Mouse (Mus musculus) midbrain, postnatal 0 days (tissue): Measurements from ENCODE around the gene Avpr1b. TPM values are rescaled to one million over a fixed set of nuclear protein-coding genes. Genes with fewer than 3 reads are reported as not detected.

Experiments used
- ATAC-seq: fragments of 200-750 bp; cut with Nextera tagmentation; 2 replicates; pipeline ENCODE4 v1.8.0; 2017; ENCODE audit warnings: moderate number of reproducible peaks, mild to moderate bottlenecking, moderate TSS enrichment, moderate library complexity; ENCODE audit not compliant: low FRiP score
- DNase-seq: peaks from one replicate; pipeline ENCODE4 v3.0.0-alpha.2; 2015; ENCODE audit warnings: low spot score
- H3K27ac ChIP-seq: fragments of 300-500 bp; sonication (generic); 2 replicates; pipeline ENCODE4 v1.5.1; 2014; ENCODE audit warnings: low read depth, mild to moderate bottlenecking, low read length, mixed read lengths
- H3K27me3 ChIP-seq: fragments of 300-500 bp; sonication (generic); 2 replicates; pipeline ENCODE4 v1.6.1; 2014; ENCODE audit warnings: low read length, control low read depth, mixed read lengths; ENCODE audit not compliant: insufficient read depth
- H3K36me3 ChIP-seq: fragments of 300-500 bp; sonication (generic); 2 replicates; pipeline ENCODE4 v1.6.1; 2014; ENCODE audit warnings: low read length, control low read depth, mixed read lengths; ENCODE audit not compliant: insufficient read depth
- H3K4me1 ChIP-seq: fragments of 300-500 bp; sonication (generic); 2 replicates; pipeline ENCODE4 v1.6.1; 2014; ENCODE audit warnings: mild to moderate bottlenecking, control low read depth, antibody characterized with exemption, low read length, mixed read lengths; ENCODE audit not compliant: insufficient read depth
- H3K4me2 ChIP-seq: fragments of 300-500 bp; sonication (generic); 2 replicates; pipeline ENCODE4 v1.6.1; 2014; ENCODE audit warnings: low read depth, mild to moderate bottlenecking, low read length, mixed read lengths; ENCODE audit not compliant: poor library complexity, severe bottlenecking
- H3K4me3 ChIP-seq: fragments of 300-500 bp; sonication (generic); 2 replicates; pipeline ENCODE4 v1.5.1; 2014; ENCODE audit warnings: low read depth, mild to moderate bottlenecking, low read length, moderate library complexity
- H3K9ac ChIP-seq: fragments of 300-500 bp; sonication (generic); replicated peaks from 2 replicates; pipeline ENCODE4 v1.6.1; 2014; ENCODE audit warnings: mild to moderate bottlenecking, low read length, moderate library complexity, mixed read lengths; ENCODE audit not compliant: poor library complexity, severe bottlenecking
- H3K9me3 ChIP-seq: fragments of 300-500 bp; sonication (generic); 2 replicates; pipeline ENCODE4 v1.6.1; 2016; ENCODE audit warnings: low read length, control low read depth
- CTCF ChIP-seq: IDR thresholded peaks from 2 replicates; pipeline ENCODE4 v1.5.1; 2016; ENCODE audit warnings: antibody characterized with exemption, mild to moderate bottlenecking
- WGBS: fragments of 180-500 bp; shearing (Covaris S2); extraction: QIAGEN DNeasy Blood & Tissue Kit; methylation state at CpG from one replicate; pipeline ENCODE4 v1.1.7; 2014; 5-methylcytosine and 5-hydroxymethylcytosine counted together
- polyA plus RNA-seq: library from polyadenylated mRNA; unstranded; fragments of >200 nt; fragmentation: Nextera tagmentation; extraction: Ambion mirVana; gene quantifications from 2 replicates; pipeline ENCODE4 v1.2.1, GENCODE M21; 2015
- total RNA-seq: library from RNA; depleted of rRNA; stranded (reverse); fragments of >200 nt; gene quantifications from 2 replicates; pipeline ENCODE4 v1.2.3, GENCODE M21; 2014; rRNA removed

Avpr1b gene
- total and polyA plus RNA-seq, 2 experiments from 2014 or later: not detected

DNA sequence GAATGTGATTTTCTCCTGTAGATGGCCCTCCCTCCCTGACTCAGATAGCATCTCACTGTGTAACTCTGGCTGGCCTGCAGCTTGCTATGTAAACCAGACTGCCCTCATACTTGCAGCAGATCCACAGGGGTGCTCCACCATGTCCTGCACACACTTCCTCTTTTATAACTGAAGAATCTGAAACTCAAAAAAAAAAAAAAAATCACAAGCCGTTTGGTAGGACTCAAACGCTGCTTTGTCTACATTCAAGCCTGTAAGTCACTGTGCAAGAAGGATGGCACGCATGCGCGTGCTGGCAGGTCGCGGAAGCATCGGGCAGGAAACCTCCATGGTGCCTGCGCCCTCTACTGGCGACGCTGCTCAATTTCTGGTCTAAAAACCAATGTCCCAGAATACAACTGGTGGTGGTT, 58.9 kb downstream of the Avpr1b start:
- Histone ChIP-seq H3K4me3 (peak overlapping the region; percentile 17; the same call in 1 of the 2 replicates), H3K27me3 (no peaks in the 10 kb centered on the region), H3K4me2 (peak overlapping the region; percentile 28), H3K27ac (peak overlapping the region; percentile 77), H3K9me3 (no peaks in the 10 kb centered on the region), H3K9ac (peak overlapping the region; percentile 51; the same call in 1 of the 2 replicates), H3K4me1 (0 out of 2 replicates have a peak, but pooled peaks cover 4% of the 10 kb centered on the region), H3K36me3 (no peaks in the 10 kb centered on the region)
- under 1% methylated on average over 11 of the region's 11 CpGs for WGBS
- ATAC-seq (peak; percentile 90), DNase-seq (peak; percentile 98)
- peak; percentile 95 for TF ChIP-seq CTCF

DNA sequence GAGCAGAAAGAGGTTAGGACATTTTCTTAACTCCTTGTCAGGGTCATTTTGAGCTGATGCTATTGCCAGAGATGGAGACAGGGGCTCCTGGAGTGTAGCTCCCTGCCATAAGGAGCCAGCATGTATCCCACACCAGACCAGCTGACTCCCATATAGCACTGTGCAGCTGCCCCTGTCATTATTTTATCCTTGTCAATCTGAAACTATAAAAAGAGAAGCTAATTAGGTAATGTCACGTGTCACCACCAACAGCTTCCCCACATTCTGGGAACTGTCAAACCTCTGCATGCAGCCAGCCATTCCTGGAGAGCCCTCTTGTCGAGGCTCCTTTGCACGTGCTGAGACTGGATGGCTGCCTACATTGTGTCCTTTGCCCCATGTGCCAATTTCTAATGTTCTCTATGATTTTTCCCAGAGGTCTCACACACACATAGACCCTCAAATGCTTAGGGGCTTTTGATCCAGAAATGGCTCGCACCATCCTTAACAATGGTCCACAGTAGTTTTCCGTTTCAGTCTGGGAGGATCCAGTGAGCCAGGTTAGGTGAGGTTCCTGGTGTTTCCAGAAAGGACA, 60.6 kb downstream of the Avpr1b start:
- DNase-seq (no peak), ATAC-seq (no peak)
- Histone ChIP-seq H3K4me3 (no peak overlapping the region), H3K9ac (no peak overlapping the region), H3K4me2 (no peak overlapping the region), H3K27ac (no peak overlapping the region), H3K4me1 (0 out of 2 replicates have a peak, but pooled peaks cover 4% of the 10 kb centered on the region), H3K9me3 (no peaks in the 10 kb centered on the region), H3K36me3 (no peaks in the 10 kb centered on the region), H3K27me3 (no peaks in the 10 kb centered on the region)
- TF ChIP-seq CTCF: no peak
- 77% methylated on average over 5 of the region's 5 CpGs for WGBS

DNA sequence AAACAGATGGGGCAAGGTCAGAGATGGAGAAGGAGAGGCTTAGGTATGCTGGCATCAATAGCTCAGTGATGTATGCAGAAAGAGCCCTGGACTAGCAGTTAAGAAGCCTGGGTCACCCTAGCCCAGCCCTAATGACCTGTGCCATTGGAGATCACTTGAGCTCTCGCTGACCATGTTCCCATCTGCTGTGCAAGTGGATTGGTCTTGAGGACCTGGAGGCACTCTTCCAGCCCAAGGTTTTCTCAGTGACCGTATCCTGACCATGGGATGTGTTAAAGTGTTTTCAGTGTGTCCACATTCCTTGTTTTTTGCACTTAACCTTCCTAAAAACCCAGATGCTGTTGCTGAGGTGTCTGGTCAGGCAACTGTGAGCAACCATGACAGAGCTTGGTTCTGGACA, 61.2 kb downstream of the Avpr1b start:
- Histone ChIP-seq H3K9me3 (no peaks in the 10 kb centered on the region), H3K27me3 (no peaks in the 10 kb centered on the region), H3K9ac (no peak overlapping the region), H3K4me2 (no peak overlapping the region), H3K4me1 (0 out of 2 replicates have a peak, but pooled peaks cover 4% of the 10 kb centered on the region), H3K4me3 (no peak overlapping the region), H3K27ac (no peak overlapping the region), H3K36me3 (no peaks in the 10 kb centered on the region)
- no peak for ATAC-seq
- TF ChIP-seq CTCF: no peak
- no peak for DNase-seq
- 89% methylated on average over 2 of the region's 2 CpGs for WGBS

DNA sequence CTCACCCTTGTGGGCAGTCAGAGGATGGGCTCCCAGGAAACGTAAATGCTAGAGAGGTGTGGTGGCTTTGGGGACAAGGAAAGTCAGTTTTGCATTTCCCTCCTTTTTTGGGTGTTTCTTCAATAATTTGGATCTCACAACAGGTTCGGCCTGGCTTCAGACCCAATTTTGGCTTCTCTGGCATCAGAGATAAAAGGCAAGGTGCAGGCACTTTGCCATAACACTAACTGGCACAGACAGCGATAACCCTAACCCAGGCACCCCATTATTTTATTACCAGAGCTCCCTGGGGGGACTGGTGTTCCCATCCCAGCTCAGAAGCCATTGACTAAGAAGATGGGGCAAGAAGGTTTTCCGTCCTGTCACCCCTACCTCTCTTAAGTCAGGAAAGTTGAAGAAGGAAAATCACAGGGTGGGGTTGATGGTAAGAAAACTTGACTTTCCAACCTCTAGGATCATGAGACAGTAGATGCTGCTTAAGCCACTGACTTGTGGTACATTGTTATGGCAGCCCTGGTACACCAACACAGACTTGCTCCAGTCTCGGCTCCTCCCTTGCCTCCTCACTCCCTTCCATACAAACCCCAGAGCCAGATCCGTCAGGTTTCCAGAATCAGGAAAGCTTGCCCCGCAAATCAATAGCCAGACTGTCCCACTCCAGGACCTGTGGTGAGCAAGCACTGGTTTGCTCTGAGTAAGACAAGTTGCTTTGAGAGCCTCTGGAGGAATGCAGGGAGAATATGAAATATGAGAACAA, 61.9 kb downstream of the Avpr1b start:
- Histone ChIP-seq H3K4me3 (no peak overlapping the region), H3K9ac (no peak overlapping the region), H3K9me3 (no peaks in the 10 kb centered on the region), H3K4me1 (0 out of 2 replicates have a peak, but pooled peaks cover 4% of the 10 kb centered on the region), H3K27ac (no peak overlapping the region), H3K36me3 (no peaks in the 10 kb centered on the region), H3K27me3 (no peaks in the 10 kb centered on the region), H3K4me2 (no peak overlapping the region)
- TF ChIP-seq CTCF: no peak
- WGBS: 79% methylated on average over 7 of the region's 7 CpGs
- DNase-seq: no peak
- no peak for ATAC-seq

Other genes with a start within 250 kb of the Avpr1b start
- gene Srgap2, start 71.9 kb upstream of the Avpr1b start, total RNA-seq: 76.1 and 80.6 TPM in 2 replicates
- 20.5 and 26.9 TPM in 2 replicates for gene Srgap2, start 71.9 kb upstream of the Avpr1b start, polyA plus RNA-seq
- gene Fam72a, start 71.3 kb upstream of the Avpr1b start, total RNA-seq: 0.42 and 0.60 TPM in 2 replicates
- 0.53 and 0.82 TPM in 2 replicates for gene Fam72a, start 71.3 kb upstream of the Avpr1b start, polyA plus RNA-seq
- gene Ctse, start 39.1 kb downstream of the Avpr1b start, total RNA-seq: 0.11 TPM in 1 of 2 replicates, not detected in the other
- 0.09 TPM in 1 of 2 replicates, not detected in the other for gene Ctse, start 39.1 kb downstream of the Avpr1b start, polyA plus RNA-seq
- 1.2 and 2.8 TPM in 2 replicates for gene Rab7b, start 89.5 kb downstream of the Avpr1b start, total RNA-seq
- gene Rab7b, start 89.5 kb downstream of the Avpr1b start, polyA plus RNA-seq: 1.4 and 1.7 TPM in 2 replicates
- gene Slc26a9, start 144.8 kb downstream of the Avpr1b start, total RNA-seq: 0.44 TPM in 1 of 2 replicates, not detected in the other
- 0.10 and 0.14 TPM in 2 replicates for gene Slc26a9, start 144.8 kb downstream of the Avpr1b start, polyA plus RNA-seq
- 0.05 TPM in 2 replicates for gene Pm20d1, start 198.1 kb downstream of the Avpr1b start, total RNA-seq
- gene Pm20d1, start 198.1 kb downstream of the Avpr1b start, polyA plus RNA-seq: 0.29 and 0.38 TPM in 2 replicates
- gene Slc41a1, start 228.3 kb downstream of the Avpr1b start, total RNA-seq: 39.6 and 45.5 TPM in 2 replicates
- gene Slc41a1, start 228.3 kb downstream of the Avpr1b start, polyA plus RNA-seq: 21.0 and 22.1 TPM in 2 replicates